Mouse (Mus musculus): Measurements from ENCODE around the gene Eea1.

GRCm38 (mm10) chr10:96074386-96074785 is 133.9 kb downstream of the Eea1 start:
- TF ChIP-seq MAFK (IDR thresholded peaks at IDR 0.05; ENCODE audit: insufficient read depth, low read depth, low read length) (no peak), ZNF384 (IDR thresholded peaks at IDR 0.05; ENCODE audit: low read depth, low read length) (no peak), CHD2 (IDR thresholded peaks at IDR 0.05; ENCODE audit: low read depth, low read length) (no peak)

Data from ES-E14 (cell line).